Mouse (Mus musculus) midbrain, embryonic 14.5 days (tissue): ENCODE measurements around the gene Pepd. TPM values are rescaled to one million over a fixed set of nuclear protein-coding genes. Genes with fewer than 3 reads are reported as not detected.

Experiments
- ATAC-seq: fragments of 200-750 bp; cut with Nextera tagmentation; 2 replicates; pipeline ENCODE4 v1.8.0; 2017; ENCODE audit warnings: moderate number of reproducible peaks, moderate library complexity; ENCODE audit not compliant: low FRiP score, low TSS enrichment
- DNase-seq: peaks from one replicate; pipeline ENCODE4 v3.0.0-alpha.2; 2015
- H3K27ac ChIP-seq: fragments of 300-500 bp; sonication (generic); replicated peaks from 2 replicates; pipeline ENCODE4 v1.5.1; 2014; ENCODE audit warnings: mild to moderate bottlenecking, low read depth, low read length, moderate library complexity
- H3K27me3 ChIP-seq: fragments of 300-500 bp; sonication (generic); 2 replicates; pipeline ENCODE4 v1.6.1; 2014; ENCODE audit warnings: low read length, control low read depth, mixed read lengths; ENCODE audit not compliant: control insufficient read depth, insufficient read depth
- H3K36me3 ChIP-seq: fragments of 300-500 bp; sonication (generic); 2 replicates; pipeline ENCODE4 v1.6.1; 2014; ENCODE audit warnings: low read length, control low read depth; ENCODE audit not compliant: control insufficient read depth, insufficient read depth
- H3K4me1 ChIP-seq: fragments of 300-500 bp; sonication (generic); 2 replicates; pipeline ENCODE4 v1.6.1; 2014; ENCODE audit warnings: mild to moderate bottlenecking, antibody characterized with exemption, low read length, control low read depth; ENCODE audit not compliant: control insufficient read depth, insufficient read depth
- H3K4me2 ChIP-seq: fragments of 300-500 bp; sonication (generic); 2 replicates; pipeline ENCODE4 v1.6.1; 2014; ENCODE audit warnings: mild to moderate bottlenecking, low read length, moderate library complexity
- H3K4me3 ChIP-seq: fragments of 300-500 bp; sonication (generic); replicated peaks from 2 replicates; pipeline ENCODE4 v1.5.1; 2014; ENCODE audit warnings: low read depth, low read length
- H3K9ac ChIP-seq: fragments of 300-500 bp; sonication (generic); replicated peaks from 2 replicates; pipeline ENCODE4 v1.6.1; 2014; ENCODE audit warnings: mild to moderate bottlenecking, low read length, moderate library complexity
- H3K9me3 ChIP-seq: fragments of 300-500 bp; sonication (generic); 2 replicates; pipeline ENCODE4 v1.6.1; 2016; ENCODE audit warnings: low read length, control low read depth, mixed read lengths; ENCODE audit not compliant: control insufficient read depth
- WGBS: fragments of 180-500 bp; shearing (Covaris S2); extraction: QIAGEN DNeasy Blood & Tissue Kit; methylation state at CpG from one replicate; pipeline ENCODE4 v1.1.7; 2014; 5-methylcytosine and 5-hydroxymethylcytosine counted together
- polyA plus RNA-seq: library from polyadenylated mRNA; unstranded; fragments of >200 nt; fragmentation: Nextera tagmentation; extraction: Ambion mirVana; gene quantifications from 2 replicates; pipeline ENCODE4 v1.2.1, GENCODE M21; 2014

The Pepd gene
- polyA plus RNA-seq, 1 experiment from 2014 or later = 62.4 TPM

- no peak overlapping the region for H3K4me3 ChIP-seq
- no peaks in the 10 kb centered on the region for H3K9me3 ChIP-seq
- peaks cover 47% of the 10 kb centered on the region for H3K36me3 ChIP-seq
- 94% methylated on average over 10 of the region's 10 CpGs for WGBS
- ATAC-seq (no peak), DNase-seq (no peak)
- no peak overlapping the region for H3K4me2 ChIP-seq
- H3K27me3 ChIP-seq = no peaks in the 10 kb centered on the region
- no peak overlapping the region for H3K27ac ChIP-seq
- H3K4me1 ChIP-seq = no peaks in the 10 kb centered on the region
- no peak overlapping the region for H3K9ac ChIP-seq
Measured at GRCm38 (mm10) chr7:35043266-35043817, 131.2 kb downstream of the Pepd start.

DNA sequence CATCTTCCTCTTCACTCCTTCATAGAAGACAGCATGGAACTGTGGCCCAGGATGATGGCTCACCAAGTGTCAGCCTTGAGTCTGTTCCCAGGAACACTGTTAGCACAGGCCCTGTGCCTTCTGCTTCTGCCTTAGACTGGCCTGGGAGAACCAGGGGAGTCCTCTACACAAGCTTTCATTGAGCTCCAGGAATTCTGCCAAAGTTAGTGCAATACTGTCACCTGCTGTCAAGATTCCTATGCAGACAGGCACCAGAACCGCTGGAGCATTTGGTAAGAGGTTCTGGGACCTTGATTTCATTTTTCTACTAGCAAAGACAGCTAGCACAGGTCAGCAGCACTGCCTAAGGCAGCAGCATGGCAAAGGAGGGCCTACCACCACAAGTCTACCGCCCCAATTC lies 132.5 kb downstream of the Pepd start:
- 89% methylated on average over 2 of the region's 2 CpGs for WGBS
- H3K27me3 ChIP-seq = no peaks in the 10 kb centered on the region
- no peak overlapping the region for H3K27ac ChIP-seq
- no peaks in the 10 kb centered on the region for H3K9me3 ChIP-seq
- H3K9ac ChIP-seq = no peak overlapping the region
- H3K4me1 ChIP-seq = no peaks in the 10 kb centered on the region
- H3K36me3 ChIP-seq = peaks cover 58% of the 10 kb centered on the region
- DNase-seq (no peak), ATAC-seq (no peak)
- H3K4me2 ChIP-seq = no peak overlapping the region
- no peak overlapping the region for H3K4me3 ChIP-seq

GRCm38 (mm10) chr7:35046091-35046490 lies 133.9 kb downstream of the Pepd start:
- no peak overlapping the region for H3K4me3 ChIP-seq
- no peaks in the 10 kb centered on the region for H3K9me3 ChIP-seq
- H3K4me2 ChIP-seq = no peak overlapping the region
- no peaks in the 10 kb centered on the region for H3K27me3 ChIP-seq
- H3K36me3 ChIP-seq = peaks cover 67% of the 10 kb centered on the region
- H3K27ac ChIP-seq = no peak overlapping the region
- H3K4me1 ChIP-seq = no peaks in the 10 kb centered on the region
- 98% methylated on average over 4 of the region's 4 CpGs for WGBS
- DNase-seq (no peak), ATAC-seq (no peak)
- H3K9ac ChIP-seq = no peak overlapping the region

DNA sequence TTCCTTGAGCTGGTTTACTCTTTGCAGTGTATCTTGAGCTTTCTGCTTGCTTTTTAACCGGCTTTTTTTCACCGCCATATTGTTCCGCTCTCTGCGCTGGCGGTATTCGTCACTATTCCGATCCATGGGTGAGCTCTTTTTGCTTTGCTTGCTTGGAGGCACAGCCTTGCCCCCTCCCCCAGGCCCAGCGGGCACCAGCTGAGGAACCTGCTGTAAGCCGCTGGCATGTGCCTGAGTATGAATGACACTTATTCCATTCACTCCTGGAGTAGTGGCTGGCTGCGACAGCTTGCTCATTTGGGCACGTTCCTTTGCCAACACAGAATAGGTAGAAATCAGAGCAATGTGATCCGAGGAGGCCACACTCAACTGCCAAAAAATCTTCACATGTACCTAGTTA lies 138.4 kb downstream of the Pepd start:
- H3K4me1 ChIP-seq = peaks cover 11% of the 10 kb centered on the region
- no peak overlapping the region for H3K27ac ChIP-seq
- 90% methylated on average over 12 of the region's 12 CpGs for WGBS
- peaks cover 37% of the 10 kb centered on the region for H3K36me3 ChIP-seq
- H3K9ac ChIP-seq = no peak overlapping the region
- H3K4me3 ChIP-seq = no peak overlapping the region
- H3K9me3 ChIP-seq = no peaks in the 10 kb centered on the region
- no peak for DNase-seq
- no peaks in the 10 kb centered on the region for H3K27me3 ChIP-seq
- H3K4me2 ChIP-seq = no peak overlapping the region
- ATAC-seq = no peak

GRCm38 (mm10) chr7:35053161-35053560 lies 141.0 kb downstream of the Pepd start:
- Histone ChIP-seq H3K4me3 (no peak overlapping the region), H3K27me3 (no peaks in the 10 kb centered on the region), H3K36me3 (peaks cover 25% of the 10 kb centered on the region), H3K9ac (no peak overlapping the region), H3K9me3 (no peaks in the 10 kb centered on the region), H3K4me1 (peaks cover 11% of the 10 kb centered on the region), H3K27ac (no peak overlapping the region), H3K4me2 (no peak overlapping the region)
- 93% methylated on average over 3 of the region's 3 CpGs for WGBS
- ATAC-seq = no peak
- DNase-seq = no peak

DNA sequence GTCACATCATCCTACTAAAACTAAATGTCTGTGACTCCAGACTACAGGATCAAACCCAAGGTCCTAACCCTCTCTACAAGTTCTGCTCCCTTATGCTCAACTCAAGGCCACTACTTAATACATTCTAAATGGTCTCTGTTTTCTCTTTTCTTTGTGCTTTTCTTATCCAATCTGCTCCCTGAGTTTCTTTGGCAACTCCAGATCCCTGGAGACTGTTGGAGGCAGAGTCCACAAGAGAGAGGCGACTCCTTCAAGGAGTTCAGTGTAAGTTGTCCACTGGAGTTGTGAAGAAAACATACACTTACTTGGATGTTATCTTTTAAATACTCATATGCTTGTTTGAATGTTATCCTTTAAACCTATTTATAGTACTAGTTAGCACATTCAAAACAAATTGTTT lies 142.1 kb downstream of the Pepd start:
- peaks cover 11% of the 10 kb centered on the region for H3K4me1 ChIP-seq
- 78% methylated on average over 1 of the region's 1 CpGs for WGBS
- no peak for ATAC-seq
- H3K27me3 ChIP-seq = no peaks in the 10 kb centered on the region
- no peak overlapping the region for H3K4me2 ChIP-seq
- no peak overlapping the region for H3K9ac ChIP-seq
- no peak overlapping the region for H3K27ac ChIP-seq
- H3K4me3 ChIP-seq = no peak overlapping the region
- H3K36me3 ChIP-seq = peaks cover 17% of the 10 kb centered on the region
- no peak for DNase-seq
- H3K9me3 ChIP-seq = no peaks in the 10 kb centered on the region

DNA sequence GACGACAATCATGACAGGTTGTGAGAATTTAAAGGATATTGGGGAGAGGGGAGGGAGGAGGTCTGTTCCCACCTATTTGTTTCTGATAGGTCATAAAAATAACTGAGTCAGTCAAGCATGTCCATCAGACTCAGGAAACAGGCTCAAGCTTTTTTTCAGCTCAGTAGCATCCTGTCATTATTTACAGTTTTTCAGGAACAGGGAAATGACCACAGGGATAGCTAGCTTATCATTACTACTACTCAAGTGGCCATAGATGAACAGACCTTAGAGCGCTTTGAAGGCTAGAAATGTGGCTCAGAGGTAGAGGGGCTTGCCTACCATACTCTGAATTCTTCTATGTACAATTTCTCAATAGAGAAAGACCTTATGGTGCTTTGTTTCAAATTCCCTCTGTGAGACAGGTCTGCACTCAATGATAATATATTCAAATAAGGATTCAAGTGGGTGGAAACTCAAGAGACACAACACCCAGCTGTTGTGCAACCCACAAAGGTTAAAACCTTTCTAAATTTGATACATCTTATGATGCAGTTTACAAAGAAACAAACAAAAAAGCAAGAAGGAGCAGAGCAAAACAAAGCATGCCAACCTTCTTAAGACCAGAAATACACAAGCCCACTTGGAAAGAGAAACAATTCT lies 142.9 kb downstream of the Pepd start:
- peak overlapping the region; percentile 93 for H3K4me3 ChIP-seq
- H3K27me3 ChIP-seq = no peaks in the 10 kb centered on the region
- no peaks in the 10 kb centered on the region for H3K9me3 ChIP-seq
- no peak overlapping the region for H3K27ac ChIP-seq
- H3K4me1 ChIP-seq = peaks cover 11% of the 10 kb centered on the region
- no peak for ATAC-seq
- peak overlapping the region; percentile 95 for H3K9ac ChIP-seq
- WGBS = 53% methylated on average over 2 of the region's 2 CpGs
- DNase-seq = no peak
- peaks cover 10% of the 10 kb centered on the region for H3K36me3 ChIP-seq
- H3K4me2 ChIP-seq = peak overlapping the region; percentile 58

- H3K36me3 ChIP-seq = peaks cover 2% of the 10 kb centered on the region
- peak overlapping the region; percentile 95 for H3K9ac ChIP-seq
- H3K4me3 ChIP-seq = peak overlapping the region; percentile 93
- under 1% methylated on average over 63 of the region's 77 CpGs for WGBS
- H3K27ac ChIP-seq = peak overlapping the region; percentile 89
- H3K4me2 ChIP-seq = peak overlapping the region; percentile 58
- peaks cover 11% of the 10 kb centered on the region for H3K4me1 ChIP-seq
- H3K27me3 ChIP-seq = no peaks in the 10 kb centered on the region
- peak; percentile 73 for DNase-seq
- no peaks in the 10 kb centered on the region for H3K9me3 ChIP-seq
- peak; percentile 88 for ATAC-seq
Measured at GRCm38 (mm10) chr7:35055619-35056435, 143.6 kb downstream of the Pepd start.
